Mouse (Mus musculus) embryonic facial prominence, embryonic 14.5 days (tissue): ENCODE data around the gene Trpv4. TPM values are rescaled to one million over a fixed set of nuclear protein-coding genes. Genes with fewer than 3 reads are reported as not detected.

Experiments
- ATAC-seq: fragments of 200-750 bp; cut with Nextera tagmentation; 2 replicates; pipeline ENCODE4 v1.8.0; 2017; ENCODE audit warnings: low read depth, moderate number of reproducible peaks, moderate TSS enrichment
- DNase-seq: peaks from one replicate; pipeline ENCODE4 v3.0.0-alpha.2; 2015; ENCODE audit warnings: low spot score
- H3K27ac ChIP-seq: fragments of 300-500 bp; sonication (generic); replicated peaks from 2 replicates; pipeline ENCODE4 v1.5.1; 2014; ENCODE audit warnings: low read depth, mild to moderate bottlenecking, low read length, moderate library complexity
- H3K27me3 ChIP-seq: fragments of 300-500 bp; sonication (generic); replicated peaks from 2 replicates; pipeline ENCODE4 v1.6.1; 2014; ENCODE audit warnings: low read length; ENCODE audit not compliant: control insufficient read depth, insufficient read depth
- H3K36me3 ChIP-seq: fragments of 300-500 bp; sonication (generic); 2 replicates; pipeline ENCODE4 v1.6.1; 2014; ENCODE audit warnings: low read length, mixed read lengths; ENCODE audit not compliant: control insufficient read depth, insufficient read depth
- H3K4me1 ChIP-seq: fragments of 300-500 bp; sonication (generic); 2 replicates; pipeline ENCODE4 v1.6.1; 2014; ENCODE audit warnings: antibody characterized with exemption, low read length; ENCODE audit not compliant: control insufficient read depth, insufficient read depth
- H3K4me2 ChIP-seq: fragments of 300-500 bp; sonication (generic); 2 replicates; pipeline ENCODE4 v1.6.1; 2014; ENCODE audit warnings: low read depth, mild to moderate bottlenecking, low read length, moderate library complexity, mixed read lengths
- H3K4me3 ChIP-seq: fragments of 300-500 bp; sonication (generic); 2 replicates; pipeline ENCODE4 v1.5.1; 2014; ENCODE audit warnings: low read depth, mild to moderate bottlenecking, low read length
- H3K9ac ChIP-seq: fragments of 300-500 bp; sonication (generic); 2 replicates; pipeline ENCODE4 v1.6.1; 2014; ENCODE audit warnings: low read depth, mild to moderate bottlenecking, low read length, moderate library complexity, mixed read lengths
- H3K9me3 ChIP-seq: fragments of 300-500 bp; sonication (generic); 2 replicates; pipeline ENCODE4 v1.6.1; 2016; ENCODE audit warnings: low read length; ENCODE audit not compliant: control insufficient read depth
- WGBS: fragments of 180-500 bp; shearing (Covaris S2); extraction: QIAGEN DNeasy Blood & Tissue Kit; methylation state at CpG from one replicate; pipeline ENCODE4 v1.1.7; 2014; 5-methylcytosine and 5-hydroxymethylcytosine counted together
- polyA plus RNA-seq: library from polyadenylated mRNA; unstranded; fragments of >200 nt; fragmentation: Nextera tagmentation; extraction: Ambion mirVana; gene quantifications from 2 replicates; pipeline ENCODE4 v1.2.1, GENCODE M21; 2014

Gene Trpv4
- polyA plus RNA-seq, 1 experiment from 2014 or later: 11.9 TPM

GRCm38 (mm10) chr5:114594741-114595241, 63.4 kb downstream of the Trpv4 start:
- ATAC-seq: no peak
- no peak overlapping the region for H3K9ac ChIP-seq
- no peaks in the 10 kb centered on the region for H3K36me3 ChIP-seq
- no peak overlapping the region for H3K4me3 ChIP-seq
- peak; percentile 72 for DNase-seq
- H3K4me2 ChIP-seq: peak overlapping the region; percentile 28
- 44% methylated on average over 15 of the region's 15 CpGs for WGBS
- H3K27me3 ChIP-seq: no peaks in the 10 kb centered on the region
- peaks cover 24% of the 10 kb centered on the region; the same call in 1 of the 2 replicates for H3K4me1 ChIP-seq
- no peaks in the 10 kb centered on the region for H3K9me3 ChIP-seq
- H3K27ac ChIP-seq: no peak overlapping the region

DNA sequence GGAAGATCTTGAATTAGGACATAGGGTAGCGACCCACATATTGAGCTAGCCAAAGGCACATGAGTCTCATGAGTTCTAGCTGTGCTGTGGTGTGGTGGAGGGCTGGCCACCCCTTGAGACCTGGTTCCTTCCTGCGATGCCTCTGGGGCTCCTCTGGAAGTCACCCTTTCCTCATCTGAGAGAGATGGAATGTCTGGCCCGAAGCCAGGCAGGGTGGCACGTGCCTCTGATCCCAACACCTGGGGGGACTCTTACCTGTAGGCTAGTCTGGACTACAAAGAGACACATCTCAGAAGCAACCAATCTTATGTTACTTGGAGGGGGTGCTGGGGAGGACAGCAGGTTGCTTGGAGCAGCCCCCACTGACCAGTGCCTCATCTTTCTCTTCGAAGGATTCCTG, 64.3 kb downstream of the Trpv4 start:
- H3K4me2 ChIP-seq: no peak overlapping the region
- H3K27ac ChIP-seq: no peak overlapping the region
- H3K27me3 ChIP-seq: no peaks in the 10 kb centered on the region
- no peak overlapping the region for H3K4me3 ChIP-seq
- H3K36me3 ChIP-seq: no peaks in the 10 kb centered on the region
- H3K4me1 ChIP-seq: peaks cover 24% of the 10 kb centered on the region; the same call in 1 of the 2 replicates
- H3K9me3 ChIP-seq: no peaks in the 10 kb centered on the region
- 71% methylated on average over 5 of the region's 5 CpGs for WGBS
- H3K9ac ChIP-seq: no peak overlapping the region
- no peak for ATAC-seq
- DNase-seq: no peak

DNA sequence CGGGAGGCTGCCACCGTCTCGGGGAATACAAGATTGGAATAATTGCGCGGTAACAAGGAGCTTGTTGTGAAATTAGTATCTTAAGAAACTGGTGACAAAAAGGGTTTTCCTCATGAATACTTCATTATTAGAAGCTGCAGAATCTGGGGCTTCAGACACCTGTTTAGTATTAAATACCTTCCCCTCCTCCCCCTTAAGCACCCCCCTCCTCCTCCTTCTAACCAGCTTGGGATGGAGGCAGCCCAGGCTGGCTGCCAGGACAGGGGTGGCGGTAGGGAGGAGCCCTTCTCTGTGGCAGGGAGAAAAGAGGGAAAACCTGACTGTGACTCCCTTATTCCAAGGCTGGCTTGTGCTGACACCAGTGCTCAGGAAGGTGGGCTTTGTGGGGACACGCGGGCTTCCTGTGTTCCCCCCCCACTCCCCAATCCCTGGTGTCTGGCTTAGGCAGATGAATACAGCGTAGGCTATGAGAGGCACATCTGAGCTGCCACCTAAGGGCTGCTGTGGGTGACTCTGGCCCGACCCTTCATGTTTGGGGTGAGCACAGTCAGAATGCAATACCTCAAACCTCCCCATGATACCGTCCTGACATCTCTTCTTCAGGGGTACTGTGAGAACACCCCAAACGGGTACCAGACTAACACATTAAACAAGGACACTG, 64.9 kb downstream of the Trpv4 start:
- WGBS: 37% methylated on average over 12 of the region's 12 CpGs
- peak overlapping the region; percentile 17 for H3K4me2 ChIP-seq
- H3K9ac ChIP-seq: no peak overlapping the region
- H3K27me3 ChIP-seq: no peaks in the 10 kb centered on the region
- no peaks in the 10 kb centered on the region for H3K9me3 ChIP-seq
- no peak overlapping the region for H3K27ac ChIP-seq
- no peak overlapping the region for H3K4me3 ChIP-seq
- no peaks in the 10 kb centered on the region for H3K36me3 ChIP-seq
- DNase-seq: peak; percentile 60
- no peak; the same call in 1 of the 2 replicates for ATAC-seq
- peaks cover 24% of the 10 kb centered on the region; the same call in 1 of the 2 replicates for H3K4me1 ChIP-seq

DNA sequence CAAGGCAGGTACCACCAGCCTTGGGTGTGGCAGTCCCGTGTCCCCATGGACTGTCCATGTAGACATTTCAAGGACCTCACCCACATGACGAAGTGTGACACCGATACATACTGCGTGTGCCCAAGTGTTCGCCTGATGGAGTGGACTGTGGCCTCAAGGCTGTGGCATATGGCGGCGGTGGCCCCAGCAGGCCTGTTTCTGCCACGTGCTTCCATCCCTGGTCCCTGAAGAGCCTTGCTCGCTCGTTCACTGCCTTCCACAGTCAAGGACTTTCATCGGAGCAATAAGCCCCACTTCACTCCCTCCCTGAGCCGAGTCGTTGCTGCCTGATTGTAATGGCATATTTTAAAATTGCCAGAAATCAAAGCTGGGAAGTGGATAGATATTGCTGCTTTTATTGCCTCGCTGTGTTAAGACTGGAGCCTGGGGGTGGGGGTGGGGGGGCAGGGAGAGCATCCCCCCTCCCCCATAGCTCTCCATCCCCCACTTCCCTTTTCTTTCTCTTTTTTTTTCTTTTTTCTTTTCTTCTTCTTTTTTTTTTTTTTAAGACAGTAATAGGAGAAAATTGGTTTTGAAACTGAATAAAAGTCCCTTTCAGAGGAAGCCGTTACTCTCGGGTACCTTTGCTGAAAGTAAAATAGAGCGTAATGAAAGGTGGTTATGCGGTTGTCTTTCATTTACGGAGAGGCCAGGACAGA, 65.6 kb downstream of the Trpv4 start:
- peak overlapping the region; percentile 17 for H3K4me2 ChIP-seq
- 37% methylated on average over 19 of the region's 19 CpGs for WGBS

DNA sequence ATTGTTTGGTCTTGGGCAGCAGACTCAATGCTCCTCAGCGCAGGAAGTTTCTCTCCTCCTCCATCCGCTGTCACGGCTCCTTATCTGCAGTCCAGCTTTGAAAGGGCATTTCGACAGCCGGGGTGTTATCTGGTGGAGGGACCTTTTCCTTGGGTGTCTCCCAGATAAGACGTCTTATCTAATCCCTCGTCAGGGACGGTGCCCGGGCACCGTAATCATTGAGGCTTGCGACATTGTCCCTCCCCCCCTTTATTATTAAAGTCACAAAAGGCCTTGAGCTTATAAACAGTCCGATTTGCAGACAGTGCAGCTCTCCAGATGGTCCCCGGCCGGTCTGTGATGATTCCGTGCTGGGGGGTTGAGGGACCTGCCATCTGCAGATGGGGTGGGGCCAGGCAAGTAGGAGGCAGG, 67.1 kb downstream of the Trpv4 start:
- no peak for ATAC-seq
- peaks cover 15% of the 10 kb centered on the region; the same call in 1 of the 2 replicates for H3K4me1 ChIP-seq
- H3K9ac ChIP-seq: no peak overlapping the region
- 58% methylated on average over 15 of the region's 15 CpGs for WGBS
- no peak for DNase-seq
- no peak overlapping the region for H3K4me3 ChIP-seq
- no peak overlapping the region for H3K4me2 ChIP-seq
- H3K36me3 ChIP-seq: no peaks in the 10 kb centered on the region
- no peaks in the 10 kb centered on the region for H3K9me3 ChIP-seq
- H3K27ac ChIP-seq: no peak overlapping the region
- no peaks in the 10 kb centered on the region for H3K27me3 ChIP-seq

More for the DNA sequence above, 65.6 kb downstream of the Trpv4 start:
- no peak overlapping the region for H3K27ac ChIP-seq
- H3K4me3 ChIP-seq: no peak overlapping the region
- H3K4me1 ChIP-seq: peaks cover 24% of the 10 kb centered on the region; the same call in 1 of the 2 replicates
- H3K36me3 ChIP-seq: no peaks in the 10 kb centered on the region
- no peaks in the 10 kb centered on the region for H3K9me3 ChIP-seq
- ATAC-seq (no peak), DNase-seq (no peak)
- no peaks in the 10 kb centered on the region for H3K27me3 ChIP-seq
- no peak overlapping the region for H3K9ac ChIP-seq

DNA sequence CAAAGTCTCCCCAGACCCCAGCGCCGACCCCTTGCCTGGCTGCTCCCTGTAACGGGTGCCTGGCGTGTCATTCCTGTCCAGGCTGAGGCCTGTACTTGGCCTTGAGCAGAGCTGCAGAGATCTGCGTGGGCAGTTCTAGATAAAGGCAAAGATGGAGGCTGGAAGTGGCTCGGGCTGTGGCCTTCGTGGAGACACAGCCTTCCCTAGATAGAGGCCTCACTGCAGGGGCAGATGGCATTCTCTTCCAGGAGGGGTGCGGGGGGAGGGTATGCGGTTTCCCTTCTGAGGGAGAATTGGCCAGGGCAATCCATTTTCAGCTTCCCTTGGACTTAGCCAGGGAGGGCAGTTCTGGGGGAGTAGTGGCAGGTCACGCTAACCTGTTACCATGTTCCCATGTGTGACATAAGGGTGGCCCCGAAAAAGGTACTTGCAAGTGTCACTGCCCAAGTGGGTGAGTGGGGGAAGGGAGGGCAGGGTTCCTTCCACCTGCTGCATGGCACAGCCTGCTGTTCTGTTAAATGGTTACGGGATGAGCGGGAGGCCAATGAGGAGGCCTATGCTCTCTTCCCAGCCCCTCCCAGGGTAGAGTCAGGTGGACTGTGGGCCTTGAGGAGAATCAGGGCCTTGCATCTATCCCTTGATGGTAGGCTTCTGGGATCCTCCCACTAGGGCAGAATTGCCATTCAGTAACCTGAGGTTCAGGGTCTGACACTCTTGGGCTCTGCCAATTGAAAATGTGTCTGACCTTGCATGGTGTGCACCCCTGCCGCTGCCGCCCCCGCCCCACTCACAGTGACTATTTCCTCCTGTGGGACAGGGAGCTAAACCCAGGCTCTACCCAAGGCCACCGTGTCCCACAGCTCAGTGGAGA, 67.9 kb downstream of the Trpv4 start:
- peaks cover 24% of the 10 kb centered on the region for H3K4me1 ChIP-seq
- H3K4me3 ChIP-seq: no peak overlapping the region
- DNase-seq: no peak
- no peak overlapping the region for H3K9ac ChIP-seq
- no peaks in the 10 kb centered on the region for H3K9me3 ChIP-seq
- no peak for ATAC-seq
- WGBS: 76% methylated on average over 17 of the region's 17 CpGs
- no peak overlapping the region for H3K27ac ChIP-seq
- H3K4me2 ChIP-seq: no peak overlapping the region
- H3K36me3 ChIP-seq: no peaks in the 10 kb centered on the region
- H3K27me3 ChIP-seq: no peaks in the 10 kb centered on the region

GRCm38 (mm10) chr5:114589454-114589853, 68.8 kb downstream of the Trpv4 start:
- Histone ChIP-seq H3K9me3 (no peaks in the 10 kb centered on the region), H3K9ac (no peak overlapping the region), H3K4me2 (no peak overlapping the region), H3K4me1 (peaks cover 19% of the 10 kb centered on the region), H3K27ac (no peak overlapping the region), H3K4me3 (no peak overlapping the region), H3K36me3 (no peaks in the 10 kb centered on the region), H3K27me3 (no peaks in the 10 kb centered on the region; the same call in 1 of the 2 replicates)
- DNase-seq (no peak), ATAC-seq (no peak)
- 21% methylated on average over 2 of the region's 2 CpGs for WGBS

DNA sequence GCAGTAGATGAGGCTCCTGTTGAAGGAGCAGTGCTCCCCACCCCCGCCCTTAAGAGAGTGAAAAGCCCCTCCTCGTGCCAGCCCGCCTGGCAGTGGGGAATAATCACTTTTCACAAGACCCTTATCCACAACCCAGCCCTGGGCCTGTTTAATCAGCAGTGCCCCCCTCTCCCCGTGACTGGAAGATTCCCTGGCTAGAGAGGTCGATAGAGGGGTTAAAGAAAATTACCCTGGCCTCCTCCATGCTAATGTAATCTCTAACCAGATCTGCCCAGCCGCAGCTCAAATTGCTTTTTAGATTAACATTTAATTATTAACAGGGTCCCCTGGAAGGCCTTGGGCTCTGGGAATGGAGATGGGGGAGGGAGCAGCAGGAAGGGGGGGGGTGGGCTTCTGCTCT, 69.2 kb downstream of the Trpv4 start:
- 36% methylated on average over 6 of the region's 6 CpGs for WGBS

More for the DNA sequence above, 69.2 kb downstream of the Trpv4 start:
- Histone ChIP-seq H3K27ac (no peak overlapping the region), H3K4me3 (no peak overlapping the region), H3K9ac (no peak overlapping the region), H3K36me3 (no peaks in the 10 kb centered on the region), H3K9me3 (no peaks in the 10 kb centered on the region), H3K27me3 (no peaks in the 10 kb centered on the region; the same call in 1 of the 2 replicates), H3K4me1 (peaks cover 19% of the 10 kb centered on the region), H3K4me2 (no peak overlapping the region)
- DNase-seq: no peak
- ATAC-seq: no peak
